Mouse (Mus musculus) ES-Bruce4 (cell line): ENCODE measurements around the gene Snap29. TPM values are rescaled to one million over a fixed set of nuclear protein-coding genes. Genes with fewer than 3 reads are reported as not detected.

Experiments
- H3K27ac ChIP-seq: 2 replicates; pipeline ENCODE4 v1.5.1; 2012; ENCODE audit warnings: low read length, inconsistent platforms; ENCODE audit not compliant: insufficient read depth
- H3K27me3 ChIP-seq: 2 replicates; pipeline ENCODE4 v1.6.1; 2012; ENCODE audit warnings: mild to moderate bottlenecking, low read length, inconsistent platforms; ENCODE audit not compliant: control insufficient read depth, poor library complexity, insufficient read depth, severe bottlenecking
- H3K36me3 ChIP-seq: 2 replicates; pipeline ENCODE4 v1.6.1; 2012; ENCODE audit warnings: inconsistent platforms, mild to moderate bottlenecking, low read length, moderate library complexity; ENCODE audit not compliant: control insufficient read depth, poor library complexity, insufficient read depth, severe bottlenecking
- H3K4me1 ChIP-seq: one replicate; pipeline ENCODE4 v1.8.1; 2011; ENCODE audit warnings: low read length; ENCODE audit not compliant: control insufficient read depth, insufficient read depth
- H3K4me3 ChIP-seq: 2 replicates; pipeline ENCODE4 v1.5.1; 2011; ENCODE audit warnings: low read depth, mild to moderate bottlenecking, low read length
- H3K9ac ChIP-seq: 2 replicates; pipeline ENCODE4 v1.6.1; 2012; ENCODE audit warnings: low read depth, mild to moderate bottlenecking, inconsistent platforms; ENCODE audit not compliant: poor library complexity, severe bottlenecking
- H3K9me3 ChIP-seq: replicated peaks from 2 replicates; pipeline ENCODE4 v1.6.1; 2012; ENCODE audit warnings: mild to moderate bottlenecking, low read length, inconsistent platforms; ENCODE audit not compliant: control insufficient read depth, poor library complexity, insufficient read depth, severe bottlenecking
- CTCF ChIP-seq: IDR thresholded peaks from one replicate; pipeline ENCODE4 v1.8.1; 2011; ENCODE audit warnings: low read depth, low read length
- EP300 ChIP-seq: IDR thresholded peaks from 2 replicates; pipeline ENCODE4 v1.6.1; 2011; ENCODE audit warnings: low read depth, low read length; ENCODE audit not compliant: insufficient read depth
- POLR2A ChIP-seq: IDR thresholded peaks from one replicate; pipeline ENCODE4 v1.8.1; 2011; ENCODE audit warnings: low read length; ENCODE audit not compliant: insufficient read depth
- polyA plus RNA-seq: library from polyadenylated mRNA; stranded (reverse); fragments of >200 nt; gene quantifications from 2 replicates; pipeline ENCODE4 v1.2.4, GENCODE M21; 2011; ENCODE audit warnings: low read depth; ENCODE audit not compliant: missing spikeins, insufficient read depth, insufficient read length

Gene Snap29
- polyA plus RNA-seq, 1 experiment: 18.9 TPM

DNA sequence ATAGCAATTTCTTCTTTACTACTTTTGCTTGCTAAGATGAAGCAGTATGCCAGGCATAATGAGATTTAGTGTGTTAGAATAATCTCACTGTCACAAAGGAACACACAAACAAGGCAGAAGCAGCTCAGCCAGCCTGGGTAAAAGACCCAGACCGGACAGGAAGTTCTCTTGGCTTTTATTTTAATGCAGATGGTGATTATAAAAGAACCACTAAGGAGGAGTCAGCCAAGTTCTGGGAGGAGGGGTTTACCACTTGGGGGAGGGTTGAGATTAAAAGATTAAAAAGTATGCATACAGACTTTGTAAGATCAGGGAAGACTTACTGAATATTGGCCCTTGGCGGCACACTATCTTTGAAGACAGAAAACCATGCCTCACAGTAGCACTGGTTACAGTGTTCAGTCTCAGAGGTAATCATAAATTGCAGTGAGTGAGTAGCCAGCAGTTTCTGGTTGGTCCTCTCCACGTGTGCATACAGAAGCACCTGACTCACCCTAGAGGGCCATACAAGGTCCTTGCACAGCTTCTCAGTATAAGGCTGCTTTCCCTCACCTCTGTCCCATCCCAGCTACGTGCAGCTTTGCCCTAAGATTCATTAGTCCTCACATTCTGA, 72.7 kb downstream of the Snap29 start:
- Histone ChIP-seq H3K27me3 (no peaks in the 10 kb centered on the region), H3K9me3 (no peaks in the 10 kb centered on the region), H3K4me1 (peaks cover 3% of the 10 kb centered on the region), H3K36me3 (peaks cover 24% of the 10 kb centered on the region), H3K9ac (0 out of 2 replicates have a peak overlapping the region, but pooled peaks have one; percentile 33), H3K27ac (peak overlapping the region; percentile 26), H3K4me3 (no peak overlapping the region)
- no peak for TF ChIP-seq POLR2A
- no peak for TF ChIP-seq CTCF
- TF ChIP-seq EP300: no peak

Other genes starting within 250 kb of the Snap29 start
- gene Ube2l3, start 203.3 kb upstream of the Snap29 start, polyA plus RNA-seq: 203 and 207 TPM in 2 replicates
- gene Rimbp3, start 197.4 kb upstream of the Snap29 start, polyA plus RNA-seq: 0.63 and 0.90 TPM in 2 replicates
- gene Hic2, start 172.4 kb upstream of the Snap29 start, polyA plus RNA-seq: 40.9 and 43.5 TPM in 2 replicates
- gene Tmem191c, start 129.9 kb upstream of the Snap29 start, polyA plus RNA-seq: 9.6 and 10.5 TPM in 2 replicates
- gene Serpind1, start 74.6 kb upstream of the Snap29 start, polyA plus RNA-seq: not detected in 2 replicates
- gene Pi4ka, start 328 bp downstream of the Snap29 start, polyA plus RNA-seq: 45.2 and 50.1 TPM in 2 replicates
- gene Crkl, start 46.0 kb downstream of the Snap29 start, polyA plus RNA-seq: 45.7 and 48.9 TPM in 2 replicates
- 6.4 and 7.5 TPM in 2 replicates for gene Aifm3, start 83.6 kb downstream of the Snap29 start, polyA plus RNA-seq
- 46.1 and 46.6 TPM in 2 replicates for gene Lztr1, start 102.7 kb downstream of the Snap29 start, polyA plus RNA-seq
- gene Thap7, start 125.2 kb downstream of the Snap29 start, polyA plus RNA-seq: 12.9 and 13.1 TPM in 2 replicates
- 1.6 and 1.8 TPM in 2 replicates for gene Lrrc74b, start 155.3 kb downstream of the Snap29 start, polyA plus RNA-seq
- 0.25 TPM in 1 of 2 replicates, not detected in the other for gene P2rx6, start 155.9 kb downstream of the Snap29 start, polyA plus RNA-seq
- gene Slc7a4, start 177.2 kb downstream of the Snap29 start, polyA plus RNA-seq: 2.0 and 2.8 TPM in 2 replicates
- 97.7 and 104 TPM in 2 replicates for gene Smpd4, start 213.4 kb downstream of the Snap29 start, polyA plus RNA-seq
- 1.6 and 2.7 TPM in 2 replicates for gene Ccdc74a, start 240.5 kb downstream of the Snap29 start, polyA plus RNA-seq